Mouse (Mus musculus) bone marrow macrophage, adult 2 months (primary cell): ENCODE results near the gene Ksr2.

Experiments
- CTCF ChIP-seq: IDR thresholded peaks from 2 replicates; pipeline ENCODE4 v1.5.1; 2012; ENCODE audit warnings: low read depth, mild to moderate bottlenecking, low read length, moderate library complexity
- POLR2A ChIP-seq: IDR thresholded peaks from 2 replicates; pipeline ENCODE4 v1.6.1; 2012; ENCODE audit warnings: mild to moderate bottlenecking, low read depth, low read length, borderline replicate concordance

GRCm38 (mm10) chr5:117824486-117824885 lies 410.7 kb downstream of the Ksr2 start:
- peak; percentile 47 for TF ChIP-seq CTCF
- no peak for TF ChIP-seq POLR2A
